Mouse (Mus musculus): ENCODE results near the gene Zfp580.
A peak's percentile ranks its signal among the peaks of the same experiment; 100 is the strongest.

Gene Zfp580

DNA sequence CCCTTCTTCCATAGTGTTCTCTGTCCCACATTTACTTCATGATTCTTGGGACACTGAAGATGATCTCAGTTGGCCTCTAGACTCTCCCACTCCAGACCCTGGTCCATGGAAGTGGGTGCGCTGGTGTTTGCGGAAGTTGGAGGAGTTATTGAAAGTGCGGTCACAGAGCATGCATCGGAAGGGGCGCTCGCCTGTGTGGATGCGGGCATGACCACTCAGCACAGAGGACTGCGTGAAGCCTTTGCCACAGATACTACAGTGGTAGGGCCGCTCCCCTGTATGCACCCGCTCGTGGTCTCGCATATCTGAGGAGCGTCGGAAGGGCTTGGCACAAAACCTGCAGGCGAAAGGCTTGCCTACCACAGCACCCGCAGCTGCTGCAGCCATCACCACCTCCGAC lies 15.7 kb upstream of the Zfp580 start:
- no peak for DNase-seq (ENCODE audit: low read depth)

- DNase-seq (ENCODE audit: low read depth): no peak
These were observed 15.2 kb upstream of the Zfp580 start for GRCm38 (mm10) chr7:5036136-5036535.

DNA sequence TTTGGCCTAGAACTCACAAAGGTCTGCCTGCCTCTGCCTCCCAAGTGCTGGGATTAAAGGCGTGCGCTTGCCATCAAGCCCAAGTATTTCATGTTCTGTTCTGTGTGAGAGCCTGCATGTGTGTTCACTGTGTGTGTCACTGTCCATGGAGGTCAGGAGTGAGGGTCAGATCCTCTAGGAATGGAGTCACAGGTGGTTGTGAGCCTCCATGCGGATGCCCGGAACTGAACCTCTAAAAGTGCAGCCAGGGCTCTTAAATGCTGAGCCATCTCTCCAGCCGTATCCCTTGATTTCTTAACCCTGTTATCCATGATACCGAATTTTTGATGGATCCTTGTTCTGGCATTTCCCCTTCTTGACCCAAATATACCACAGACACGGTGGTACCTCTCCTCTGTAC lies 14.3 kb upstream of the Zfp580 start:
- no peak for DNase-seq (ENCODE audit: low read depth)

DNA sequence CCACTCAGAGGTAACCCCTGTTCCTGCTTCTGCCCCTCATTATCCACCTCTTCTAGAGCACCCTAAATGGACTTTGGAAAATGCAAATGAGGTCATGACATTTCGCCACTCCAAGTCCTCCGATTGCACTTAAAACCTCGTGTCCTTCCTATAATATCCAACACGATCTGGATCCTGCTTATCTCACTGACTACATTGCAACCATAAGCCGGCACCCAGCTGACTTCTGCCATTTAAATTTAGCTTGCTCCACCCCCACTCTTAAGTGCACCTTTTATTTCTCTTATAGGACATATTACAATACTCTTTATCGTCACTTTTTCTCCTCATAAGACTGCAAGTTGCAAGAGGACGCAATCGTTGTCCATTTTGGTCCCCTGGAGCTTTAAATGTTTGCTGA lies 13.9 kb upstream of the Zfp580 start:
- no peak for DNase-seq (ENCODE audit: low read depth)

DNA sequence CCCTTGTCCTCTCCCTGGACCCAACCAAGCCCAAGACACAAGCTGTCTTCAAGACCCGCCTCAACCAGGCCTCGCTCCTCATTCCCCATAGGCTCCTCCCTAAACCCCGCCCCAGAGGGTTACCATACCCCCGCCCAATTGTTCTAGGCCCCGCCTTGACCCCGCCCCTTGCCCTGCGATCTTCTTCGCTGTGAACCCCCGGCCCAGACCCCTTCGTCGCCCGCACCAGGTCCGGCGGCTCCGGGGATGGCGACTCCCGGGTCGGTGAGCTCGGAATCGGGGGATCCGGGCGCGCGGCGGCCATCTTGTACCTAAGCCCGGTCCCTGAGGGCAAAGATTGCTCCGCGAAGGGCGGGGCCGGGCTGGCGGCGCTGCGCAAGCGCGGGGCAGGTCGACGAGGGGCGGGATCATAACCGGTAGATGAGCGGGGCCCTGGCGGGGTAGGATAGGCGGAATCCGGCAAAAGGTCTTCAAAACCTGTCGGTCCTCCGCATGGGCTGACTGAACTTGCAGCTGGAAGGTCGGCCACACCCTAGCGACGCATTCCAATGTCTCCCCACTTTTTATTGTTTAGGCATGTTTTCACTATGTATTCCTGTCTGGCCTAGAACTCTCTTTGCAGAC lies 13.1 kb upstream of the Zfp580 start, which contains the start of gene Zfp784:
Gene Zfp784, minus strand, starts transcription at position 338 of the 624 bp plus-strand sequence.
- peak; percentile 96 for DNase-seq (ENCODE audit: low read depth)

DNA sequence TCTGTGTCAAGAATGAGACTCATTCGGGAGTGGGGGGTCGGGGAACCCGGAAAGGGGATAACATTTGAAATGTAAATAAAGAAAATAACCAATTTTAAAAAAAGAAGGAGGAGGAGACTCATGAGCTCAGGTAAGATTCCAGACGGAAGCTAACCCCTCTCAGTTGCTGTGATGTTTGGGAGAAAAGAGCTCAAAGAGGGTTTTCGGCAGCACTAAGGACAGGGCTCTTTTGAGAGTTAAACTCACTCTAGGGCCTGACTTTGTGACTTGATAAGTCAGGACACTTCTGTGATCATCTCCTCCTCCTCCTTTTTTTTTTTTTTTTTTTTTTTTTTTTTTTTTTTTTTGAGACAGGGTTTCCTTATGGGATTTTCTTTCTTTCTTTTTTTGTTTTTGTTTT lies 12.4 kb upstream of the Zfp580 start:
- no peak for DNase-seq (ENCODE audit: low read depth)

- no peak for DNase-seq (ENCODE audit: low read depth)
These were observed 6.4 kb upstream of the Zfp580 start for GRCm38 (mm10) chr7:5044981-5045380.

- DNase-seq (ENCODE audit: low read depth): no peak
These were observed 5.2 kb upstream of the Zfp580 start for GRCm38 (mm10) chr7:5046112-5046511.

DNA sequence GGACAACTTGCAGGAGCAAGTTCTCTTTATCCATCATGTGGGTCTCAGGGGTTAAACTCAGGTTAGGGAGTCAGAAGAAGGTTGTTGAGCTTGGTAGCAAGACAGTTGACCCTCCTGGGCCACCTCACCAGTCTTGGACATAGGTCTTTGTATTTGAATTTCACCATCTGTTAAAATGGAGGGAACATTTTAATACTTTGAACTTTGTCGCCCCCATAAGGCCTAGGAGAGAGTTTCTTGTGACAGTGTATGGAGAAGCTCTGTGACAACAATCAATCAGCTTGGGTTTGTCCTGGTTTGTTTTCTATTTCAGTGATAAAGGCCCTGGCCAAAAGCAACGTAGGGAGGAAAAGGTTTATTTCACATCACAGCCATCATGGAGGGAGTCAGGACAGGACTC lies 4.0 kb upstream of the Zfp580 start:
- DNase-seq (ENCODE audit: low read depth): peak; percentile 78

DNA sequence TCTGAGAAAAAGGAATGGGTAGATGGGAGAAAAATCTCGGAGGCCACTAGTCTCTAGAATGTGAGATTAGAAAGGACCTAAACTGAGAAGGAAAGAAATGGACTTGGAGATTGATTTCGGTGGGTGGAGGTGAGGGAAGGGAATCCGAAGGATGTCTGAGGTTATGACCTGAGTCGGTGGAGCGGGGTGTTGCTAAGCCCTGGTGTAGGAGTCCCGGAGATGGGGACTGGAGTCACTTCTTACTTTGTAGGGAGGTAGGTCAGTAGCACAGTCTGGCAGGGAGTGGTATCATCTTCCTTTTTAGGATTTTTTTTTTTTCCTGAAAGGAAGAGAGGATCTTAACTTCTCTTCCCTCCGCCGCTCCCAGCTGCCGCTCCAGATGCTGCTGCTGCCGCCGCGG lies 1.1 kb downstream of the Zfp580 start:
- peak; percentile 48 for DNase-seq (ENCODE audit: low read depth)

DNA sequence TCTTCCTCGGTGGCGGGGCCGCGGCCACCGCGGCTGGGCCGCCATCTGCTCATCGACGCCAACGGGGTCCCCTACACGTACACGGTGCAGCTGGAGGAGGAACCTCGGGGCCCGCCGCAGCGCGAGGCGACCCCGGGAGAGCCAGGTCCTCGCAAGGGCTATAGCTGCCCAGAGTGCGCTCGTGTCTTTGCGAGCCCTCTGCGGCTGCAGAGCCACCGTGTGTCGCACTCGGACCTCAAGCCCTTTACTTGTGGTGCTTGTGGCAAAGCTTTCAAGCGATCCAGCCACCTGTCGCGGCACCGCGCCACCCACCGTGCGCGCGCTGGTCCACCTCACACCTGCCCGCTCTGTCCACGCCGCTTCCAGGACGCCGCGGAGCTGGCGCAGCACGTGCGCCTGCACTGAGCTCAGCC lies 1.6 kb downstream of the Zfp580 start:
- no peak for DNase-seq (ENCODE audit: low read depth)

DNA sequence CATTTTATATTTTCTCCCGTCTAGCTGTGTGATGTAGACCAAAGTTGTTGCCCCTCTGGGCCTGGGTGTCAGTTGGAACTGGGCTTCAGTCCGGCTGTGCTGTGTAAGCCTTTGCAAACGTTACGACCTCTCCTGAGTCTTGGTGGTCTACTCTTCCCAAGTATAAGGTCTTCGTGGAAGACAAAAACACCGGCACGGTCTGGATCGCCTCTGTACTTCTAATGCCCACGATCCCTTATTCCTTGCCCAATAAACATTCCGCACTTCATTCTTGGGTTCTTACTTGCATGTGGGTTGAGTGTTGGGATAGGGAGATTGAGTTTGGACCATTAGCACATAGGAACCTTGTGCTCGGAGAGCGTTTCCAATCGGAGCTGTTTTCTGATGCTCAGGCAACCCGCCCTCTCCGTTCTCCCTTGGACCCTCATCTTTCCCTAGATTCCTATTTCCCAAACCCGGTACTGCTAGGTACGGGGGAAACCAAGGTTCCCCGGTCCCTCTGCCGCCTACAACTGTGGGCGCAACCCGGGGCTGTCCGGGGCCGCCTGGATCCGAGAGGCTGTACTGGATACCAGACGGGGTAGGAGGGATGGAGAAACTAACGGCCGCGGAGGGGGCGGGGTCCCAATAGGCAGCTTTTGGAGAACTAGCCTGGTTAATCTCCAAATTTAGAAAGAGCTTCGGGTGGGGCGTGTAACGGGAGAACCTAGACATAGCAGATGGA lies 2.3 kb downstream of the Zfp580 start:
- DNase-seq (ENCODE audit: low read depth): no peak

DNA sequence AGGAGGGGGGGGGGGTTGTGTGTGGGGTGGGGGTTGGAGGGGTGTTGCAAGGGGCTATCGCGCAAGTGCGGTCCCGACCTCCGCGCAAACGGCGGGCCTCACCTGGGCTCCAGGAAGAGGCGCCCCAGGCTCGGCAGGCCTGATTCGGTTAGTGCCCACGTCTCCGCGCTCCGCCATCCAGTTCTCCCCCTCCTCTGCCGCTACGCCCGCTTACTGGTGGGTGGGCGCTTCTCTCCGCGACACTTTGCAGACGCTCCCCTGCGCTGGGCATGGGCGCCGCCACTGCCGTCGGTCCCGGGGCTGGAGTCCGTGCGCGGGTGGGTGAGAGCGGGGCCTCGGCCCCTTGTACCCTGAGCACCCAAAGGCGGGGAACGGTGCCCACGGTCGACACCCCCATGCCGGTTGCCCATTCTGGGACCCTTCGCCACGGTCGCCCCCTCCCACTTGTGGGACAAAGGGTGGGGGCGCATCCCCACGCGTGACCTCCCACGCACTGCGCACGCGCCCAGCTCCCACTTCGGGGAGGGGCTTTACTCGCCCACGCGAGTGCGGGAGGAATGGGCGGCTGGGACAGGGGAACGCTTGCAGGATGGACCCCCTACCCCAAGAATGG lies 5.4 kb downstream of the Zfp580 start:
- no peak for DNase-seq (ENCODE audit: low read depth)

- no peak for DNase-seq (ENCODE audit: low read depth)
These were observed 6.0 kb downstream of the Zfp580 start for GRCm38 (mm10) chr7:5057381-5057780.

DNA sequence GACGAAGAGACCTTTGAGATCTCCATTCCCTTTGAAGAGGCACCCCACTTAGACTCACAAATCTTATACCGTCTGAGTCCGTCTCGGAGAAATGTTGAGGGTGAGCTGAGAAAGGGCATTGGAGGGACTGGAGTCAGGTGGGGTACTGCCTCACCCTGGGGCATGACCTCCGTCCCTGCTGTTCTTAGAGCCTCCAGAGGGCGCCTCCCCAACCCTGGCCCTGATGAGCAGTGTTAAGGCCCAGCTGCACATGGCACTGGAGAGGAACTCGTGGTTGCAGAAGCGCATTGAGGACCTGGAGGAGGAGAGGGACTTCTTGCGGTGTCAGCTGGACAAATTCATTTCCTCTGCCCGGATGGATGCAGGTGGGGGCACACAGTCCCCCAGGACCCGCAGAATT lies 6.5 kb downstream of the Zfp580 start:
- peak; percentile 40 for DNase-seq (ENCODE audit: low read depth)

- DNase-seq (ENCODE audit: low read depth): no peak
These were observed 7.3 kb downstream of the Zfp580 start for GRCm38 (mm10) chr7:5058631-5059030.

DNA sequence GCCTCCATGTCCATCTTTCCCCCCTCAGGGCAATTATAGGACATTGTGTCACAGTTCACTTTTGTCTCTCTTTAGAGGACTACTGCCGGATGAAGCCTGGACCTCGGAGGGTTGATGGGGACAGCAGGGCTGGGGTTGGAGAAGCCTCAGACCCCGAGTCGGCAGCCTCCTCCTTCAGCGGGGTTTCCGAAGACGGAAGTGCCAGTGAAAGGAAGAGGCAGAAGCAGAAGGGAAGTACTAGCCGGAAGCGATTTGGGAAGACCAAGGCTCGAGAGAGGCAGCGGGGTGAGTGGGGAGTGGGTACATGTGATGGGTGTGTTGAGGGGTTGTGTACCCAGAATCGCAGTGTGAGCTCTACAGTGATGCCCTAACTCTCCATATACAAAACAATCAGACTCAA lies 8.1 kb downstream of the Zfp580 start:
- no peak for DNase-seq (ENCODE audit: low read depth)

GRCm38 (mm10) chr7:5060239-5060731 lies 8.9 kb downstream of the Zfp580 start:
- peak; percentile 86 for DNase-seq (ENCODE audit: low read depth)

DNA sequence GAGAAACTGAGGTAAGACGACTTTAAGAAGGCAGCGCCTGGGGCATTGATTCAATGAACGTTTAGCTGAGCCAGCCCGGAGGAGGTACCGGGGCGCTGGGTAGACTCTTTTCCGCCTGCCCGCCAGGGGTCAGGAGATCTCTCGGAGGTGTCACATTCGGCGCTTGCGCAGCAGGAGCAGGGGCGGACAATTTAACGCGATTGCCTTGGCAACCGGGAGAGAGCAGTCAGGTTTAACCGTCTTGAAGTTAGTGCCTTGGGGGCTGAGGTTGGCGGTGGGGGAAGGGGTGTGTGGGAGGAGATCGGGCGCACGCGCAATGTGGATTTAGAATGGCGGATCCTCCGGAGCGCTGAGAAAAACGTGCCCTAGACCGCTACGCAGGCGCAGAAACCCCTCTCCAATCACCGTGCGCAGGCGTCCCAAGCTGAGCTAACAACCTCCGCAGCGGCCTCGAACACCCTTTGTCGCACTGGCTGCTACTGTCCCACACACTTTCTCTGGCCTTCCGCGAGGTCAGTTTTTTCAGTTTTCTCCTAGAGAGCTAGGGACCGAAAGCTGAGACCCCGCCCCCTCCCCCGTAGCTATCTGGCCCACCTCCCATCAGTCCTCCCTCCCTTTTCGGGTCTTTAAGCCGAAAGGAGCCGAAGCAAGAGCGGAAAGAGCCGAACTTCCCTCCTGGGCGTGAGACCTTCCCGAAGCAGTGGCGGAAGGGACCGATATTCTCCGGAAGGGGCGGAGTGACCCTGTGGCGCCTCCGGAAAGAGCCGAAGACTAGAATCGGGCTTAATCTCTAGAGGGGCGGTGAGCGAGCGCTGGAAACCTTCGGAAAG lies 9.8 kb downstream of the Zfp580 start:
- DNase-seq (ENCODE audit: low read depth): peak; percentile 99

DNA sequence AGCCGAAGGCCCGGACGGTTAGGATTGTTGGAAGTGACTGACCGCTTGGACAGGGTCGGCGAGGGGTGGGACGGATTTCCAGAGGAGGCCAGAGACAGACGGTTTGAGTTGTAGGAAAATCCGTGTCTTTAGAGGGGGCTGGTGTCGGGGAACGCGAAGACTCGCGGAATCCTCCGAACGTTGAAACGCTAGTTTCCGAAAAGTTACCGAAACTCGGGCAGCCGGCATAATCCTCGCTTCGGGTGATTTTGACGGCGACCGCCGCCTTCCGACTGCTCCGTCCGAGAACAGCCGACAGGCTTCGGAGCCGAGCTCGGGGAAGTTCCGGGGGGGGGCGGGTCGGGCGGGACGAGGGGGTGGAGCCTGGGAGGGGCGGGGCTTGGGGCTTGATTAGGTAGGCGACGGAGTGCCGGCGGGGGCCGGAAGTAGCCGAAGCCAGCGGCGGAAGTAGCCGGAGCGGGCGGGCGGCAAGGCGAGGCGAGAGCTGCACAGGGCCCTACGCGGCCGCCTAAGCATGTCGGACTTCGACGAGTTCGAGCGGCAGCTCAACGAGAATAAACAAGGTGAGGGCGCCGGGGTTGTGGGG lies 10.5 kb downstream of the Zfp580 start, which contains the start of gene U2af2:
Gene U2af2, plus strand, starts transcription at position 370 of the 586 bp plus-strand sequence.
- DNase-seq (ENCODE audit: low read depth): peak; percentile 95

GRCm38 (mm10) chr7:5062360-5063001 lies 11.1 kb downstream of the Zfp580 start:
- DNase-seq (ENCODE audit: low read depth): peak; percentile 96

Data from induced T-regulatory cell, adult 2 months (primary cell).